Mouse (Mus musculus) left cerebral cortex, adult 8-10 months (tissue): ENCODE measurements around the gene Serpinb1a. TPM values are rescaled to one million over a fixed set of nuclear protein-coding genes. Genes with fewer than 3 reads are reported as not detected.
A peak's percentile ranks its signal among the peaks of the same experiment; 100 is the strongest.
"Not testable (repeated sequence)": the region's sequence is repeated elsewhere in the genome, so short reads cannot be mapped to it uniquely, and the experiment has no call there.

Experiments used
- DNase-seq, 2 experiments: peaks; one replicate each; pipeline ENCODE4 v3.0.0; 2022; ENCODE audit warnings: low spot score in 2 of 2
- total RNA-seq, 4 experiments: library from RNA; stranded (reverse); gene quantifications; 2 replicates each; pipeline ENCODE4 v1.2.4; 2022

Gene Serpinb1a
- total RNA-seq = 10 to 100 TPM in 1 of 4 experiments, 1 to 10 TPM in 3; 6.4 to 10.4 (median 7.5) TPM

GRCm38 (mm10) chr13:32850668-32851404 lies at the start of gene Serpinb1a:
Gene Serpinb1a (minus strand): TSS chr13:32851185.
- no peak for DNase-seq

GRCm38 (mm10) chr13:32900639-32901038 lies 49.7 kb upstream of the Serpinb1a start:
- DNase-seq = no peak

DNA sequence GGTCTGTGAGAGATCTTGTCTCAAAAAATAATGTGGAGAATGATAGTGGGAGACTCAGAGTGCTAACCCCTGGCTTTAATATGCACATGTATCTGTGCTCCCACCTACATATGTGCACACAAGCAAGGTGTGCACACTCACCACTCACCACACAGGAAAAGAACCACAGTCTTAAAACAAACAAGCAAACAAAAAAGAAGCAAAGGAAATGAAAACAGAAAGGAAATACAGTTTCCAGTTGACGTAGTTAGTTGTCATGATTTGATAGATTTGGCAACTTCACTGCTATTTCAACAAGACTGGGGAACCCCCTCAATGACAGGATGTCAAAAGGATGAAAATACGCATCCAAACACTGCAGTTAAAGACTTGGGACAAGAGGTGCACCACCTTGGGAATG lies 48.1 kb upstream of the Serpinb1a start:
- not testable (repeated sequence) for DNase-seq

DNA sequence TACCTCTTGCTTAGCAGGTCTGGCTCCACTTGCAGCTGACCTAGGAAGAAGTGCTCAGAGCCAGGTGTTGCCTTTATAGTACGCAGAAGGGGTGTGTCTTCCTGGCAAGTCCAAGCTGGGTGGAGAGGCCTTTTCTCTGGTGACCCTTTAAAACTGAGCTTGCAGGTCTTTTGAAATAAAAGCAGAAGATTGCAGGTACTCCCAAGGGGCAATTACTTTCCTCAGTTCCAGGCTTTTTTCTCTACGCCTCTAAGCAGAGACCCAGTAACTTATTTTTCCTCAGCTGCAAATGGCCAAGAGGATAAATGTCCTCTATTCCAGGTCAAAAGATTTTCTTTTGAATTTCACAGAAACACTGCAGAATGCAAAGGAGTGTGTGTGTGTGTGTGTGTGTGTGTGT lies 47.1 kb upstream of the Serpinb1a start, which contains the start of gene Serpinb1c:
Gene Serpinb1c (minus strand): TSS at position 101 of the 400 bp plus-strand sequence.
- no peak for DNase-seq

GRCm38 (mm10) chr13:32896931-32897330 lies 45.9 kb upstream of the Serpinb1a start:
- DNase-seq = no peak

DNA sequence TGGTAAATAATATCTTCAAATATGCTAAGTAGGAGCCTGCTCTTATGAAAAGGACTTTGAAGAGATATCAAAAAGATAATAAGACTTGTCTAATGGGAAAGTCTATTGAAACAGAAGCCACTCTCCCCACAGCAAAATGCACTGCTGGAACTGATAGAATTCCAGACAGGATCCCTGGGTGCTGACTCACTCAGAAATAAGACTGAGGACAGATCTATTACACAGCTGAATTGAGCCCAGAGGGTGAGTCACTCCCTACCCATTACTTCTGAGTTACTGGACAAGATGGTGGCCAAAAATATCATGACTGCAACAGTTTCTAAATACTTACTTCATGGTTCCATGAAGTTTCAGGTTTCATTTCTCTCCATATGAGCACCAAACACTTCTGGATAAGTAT lies 33.8 kb upstream of the Serpinb1a start:
- no peak for DNase-seq

DNA sequence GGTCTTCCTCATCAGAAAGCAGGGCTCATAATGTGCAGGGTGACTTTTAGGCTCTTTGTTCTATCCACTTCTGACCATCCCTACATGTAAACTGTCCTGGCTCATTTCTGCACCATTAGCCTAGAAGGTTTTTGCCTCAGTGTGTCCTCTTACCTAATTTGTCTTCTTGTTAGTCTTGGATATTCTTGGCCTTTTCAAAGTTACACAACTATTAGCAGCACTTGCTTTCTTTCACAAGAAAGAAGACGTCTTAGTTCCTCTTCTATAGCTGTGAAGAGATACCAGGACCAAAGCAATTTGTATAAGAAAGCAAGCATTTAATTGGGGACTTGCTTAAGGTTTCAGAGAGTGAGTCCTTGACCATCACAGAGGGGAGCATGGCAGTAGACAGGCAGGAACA lies 22.9 kb upstream of the Serpinb1a start:
- DNase-seq = no peak

DNA sequence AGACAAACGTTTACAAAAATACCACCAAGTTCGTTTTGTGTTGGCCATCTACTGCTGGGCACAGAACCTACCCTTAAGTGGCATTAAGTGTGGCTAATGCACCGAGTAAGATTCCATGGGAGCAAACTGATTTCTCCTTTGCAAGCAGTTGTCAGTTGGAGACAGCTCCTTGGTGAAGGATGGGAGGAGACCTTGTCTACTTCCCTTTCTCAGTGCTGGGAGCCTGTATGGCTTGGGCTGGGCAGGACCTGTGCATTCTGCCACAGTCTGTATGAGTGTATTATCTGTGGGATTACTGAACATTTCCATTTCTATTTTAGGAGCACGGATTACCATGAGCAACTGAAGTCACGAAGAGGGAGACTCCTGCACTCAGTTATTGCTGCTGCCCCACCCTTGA lies 17.9 kb upstream of the Serpinb1a start:
- DNase-seq = no peak

DNA sequence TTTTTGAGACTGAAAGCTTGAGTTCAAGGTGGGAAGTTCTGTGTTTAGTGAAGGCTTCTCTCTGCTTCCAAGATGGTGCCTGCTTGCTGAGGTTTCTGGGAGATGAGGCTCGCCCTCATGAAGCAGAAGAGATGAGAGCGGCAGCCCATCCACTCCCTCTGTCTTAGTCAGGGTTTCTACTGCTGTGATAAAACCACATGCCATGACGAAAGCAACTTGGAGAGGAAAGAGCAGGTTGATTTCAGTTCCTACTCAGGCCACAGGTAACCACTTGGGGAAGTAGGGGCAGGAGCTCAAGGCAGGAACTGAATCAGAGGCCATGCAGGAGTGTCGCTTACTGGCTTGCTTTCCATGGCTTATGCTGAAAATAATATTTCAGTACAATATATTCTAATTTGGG lies 17.2 kb upstream of the Serpinb1a start:
- not testable (repeated sequence) for DNase-seq

- DNase-seq = no peak
Observed at GRCm38 (mm10) chr13:32867030-32867429, 16.0 kb upstream of the Serpinb1a start.

- peak; percentile 41 to 48 for DNase-seq
Observed at GRCm38 (mm10) chr13:32866484-32866883, 15.5 kb upstream of the Serpinb1a start.

DNA sequence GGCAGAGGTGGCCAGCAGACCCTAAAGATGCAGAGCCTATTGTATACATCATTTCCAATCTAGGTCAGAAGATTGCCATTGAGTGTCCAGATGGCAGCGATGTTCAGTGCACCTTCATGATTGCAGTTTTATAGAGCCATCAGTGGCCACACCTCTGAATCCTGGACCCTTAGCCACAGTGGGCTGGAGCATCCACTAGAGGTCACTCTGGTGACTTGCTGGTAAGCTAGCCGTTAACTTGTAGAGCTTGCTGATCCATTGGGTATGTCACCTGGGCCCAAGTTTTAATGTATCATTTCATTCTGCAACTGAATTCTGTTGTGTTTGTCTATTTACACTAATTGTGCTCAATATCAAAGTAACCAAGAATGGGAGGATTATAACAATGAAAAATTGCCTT lies 14.6 kb upstream of the Serpinb1a start:
- DNase-seq = no peak

GRCm38 (mm10) chr13:32864529-32864928 lies 13.5 kb upstream of the Serpinb1a start:
- not testable (repeated sequence) for DNase-seq

- DNase-seq = no peak
Observed at GRCm38 (mm10) chr13:32863456-32863855, 12.5 kb upstream of the Serpinb1a start.

- no peak for DNase-seq
Observed at GRCm38 (mm10) chr13:32860821-32861220, 9.8 kb upstream of the Serpinb1a start.

GRCm38 (mm10) chr13:32853073-32853472 lies 2.1 kb upstream of the Serpinb1a start:
- DNase-seq = no peak

GRCm38 (mm10) chr13:32852539-32852938 lies 1.6 kb upstream of the Serpinb1a start:
- DNase-seq = no peak

DNA sequence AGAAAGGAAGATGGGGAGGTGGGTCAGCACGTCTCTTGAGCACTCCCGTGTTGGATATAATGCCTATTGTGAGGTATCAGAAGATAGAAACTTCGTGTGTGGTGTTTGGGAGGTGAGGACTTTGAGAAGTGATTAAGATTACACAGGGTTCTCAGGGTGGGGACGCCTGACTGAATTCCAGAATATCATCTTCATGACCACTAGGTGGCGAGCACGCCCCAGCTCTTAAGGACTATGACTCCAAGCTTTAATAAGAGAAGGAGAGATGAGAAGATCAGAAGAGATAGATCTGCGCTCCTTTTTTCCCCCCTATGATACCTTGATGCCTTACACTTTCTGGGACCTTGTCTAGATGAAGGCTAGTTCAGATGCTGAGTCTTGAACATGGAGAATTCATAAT lies 982 bp upstream of the Serpinb1a start:
- DNase-seq = no peak

- no peak for DNase-seq
Observed at GRCm38 (mm10) chr13:32850156-32850555, 829 bp downstream of the Serpinb1a start.

DNA sequence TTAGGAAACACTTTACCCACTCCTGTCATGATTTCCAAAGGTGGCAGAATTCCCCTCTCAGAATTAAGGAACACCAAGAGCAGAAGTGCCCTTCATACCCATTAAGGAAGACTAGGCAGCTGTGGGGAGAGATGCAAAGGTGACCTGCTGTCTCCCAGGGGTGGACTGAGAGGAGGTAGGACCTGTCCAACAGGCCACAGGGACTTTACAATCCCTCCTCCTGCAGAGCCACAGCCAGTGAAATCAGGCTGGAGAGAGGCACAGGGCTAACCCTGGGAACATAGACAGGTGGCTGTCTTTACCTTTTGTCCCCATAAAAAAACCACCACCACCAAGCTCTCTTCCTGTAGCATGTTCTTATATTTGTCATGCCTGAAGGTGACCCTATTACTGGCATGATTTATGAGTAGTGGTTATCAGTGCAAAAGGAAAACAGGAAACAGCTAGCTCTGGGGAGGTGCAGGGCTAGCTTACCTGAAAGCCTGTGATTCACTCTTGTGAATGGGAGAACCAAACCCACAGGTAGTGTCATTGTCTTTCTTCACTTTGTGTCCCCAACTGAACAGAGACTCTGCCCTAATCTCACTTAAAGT lies 1.4 kb downstream of the Serpinb1a start:
- DNase-seq = no peak

- no peak for DNase-seq
Observed at GRCm38 (mm10) chr13:32849092-32849491, 1.9 kb downstream of the Serpinb1a start.

DNA sequence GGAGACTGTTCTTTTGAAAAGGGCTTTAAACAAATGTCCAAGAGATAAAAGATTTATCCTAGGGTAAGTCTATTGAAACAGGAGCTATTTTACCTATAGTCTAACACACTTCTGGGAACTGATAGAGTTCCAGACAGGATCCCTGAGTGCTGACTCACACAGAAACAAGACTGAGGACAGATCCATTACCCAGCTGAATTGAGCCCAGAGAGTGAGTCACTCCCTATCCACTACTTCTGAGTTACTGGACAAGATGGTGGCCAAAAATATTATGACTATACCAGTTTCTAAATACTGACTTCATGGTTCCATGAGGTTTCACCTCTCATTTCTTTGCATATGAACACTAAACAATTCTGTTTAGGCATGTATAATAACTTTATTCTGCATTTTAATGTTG lies 4.8 kb downstream of the Serpinb1a start:
- no peak for DNase-seq

DNA sequence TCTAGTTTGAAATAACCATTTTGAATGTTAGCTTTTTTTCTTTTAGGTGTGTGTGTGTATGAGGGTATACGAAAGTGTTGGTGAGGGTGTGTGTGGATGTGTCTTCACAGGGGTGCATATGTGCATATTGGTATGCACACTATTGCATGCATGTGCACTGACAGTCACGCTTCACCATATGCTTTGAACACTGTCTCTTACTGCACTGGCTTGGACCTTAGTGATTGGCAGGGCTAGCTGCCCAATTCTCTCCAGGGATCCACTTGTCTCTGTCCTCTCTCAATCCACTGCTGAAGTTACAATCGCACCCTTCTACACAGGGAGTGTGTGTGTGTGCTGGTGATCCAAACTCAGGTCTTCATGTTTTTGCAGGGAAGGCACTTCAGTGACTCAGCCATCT lies 9.6 kb downstream of the Serpinb1a start:
- DNase-seq = no peak
